Mouse (Mus musculus) thymus, adult 18-20 months (tissue): ENCODE data around the gene Veph1.

ENCODE experiments used
- DNase-seq, 2 experiments: peaks; one replicate each; pipeline ENCODE4 v3.0.0; 2022; ENCODE audit warnings: mixed read lengths in 2 of 2

The Veph1 gene

DNA sequence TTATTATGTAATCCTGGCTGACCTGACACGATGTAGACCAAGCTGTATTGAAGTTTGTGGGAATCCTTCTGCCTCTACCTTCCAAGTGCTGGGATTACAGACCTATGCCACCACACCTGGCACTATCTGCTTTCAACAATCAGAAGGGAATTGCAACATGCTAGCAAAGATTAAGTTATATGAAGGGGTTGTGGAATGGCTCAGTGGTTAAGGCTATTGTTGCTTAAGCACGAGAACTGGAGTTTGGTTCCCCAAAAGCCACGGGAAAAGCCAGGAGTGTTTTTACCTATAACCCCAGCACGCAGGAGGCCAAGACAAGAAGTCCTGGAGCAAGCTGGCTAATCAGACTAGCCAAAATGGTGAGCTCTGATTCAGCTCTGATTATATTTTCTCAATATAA, 291.6 kb downstream of the Veph1 start:
- no peak for DNase-seq

- DNase-seq = no peak
Observed at GRCm38 (mm10) chr3:66004220-66004951, 292.3 kb downstream of the Veph1 start.
